Mouse (Mus musculus) urinary bladder, postnatal 10 days (tissue): Measurements from ENCODE around the gene Nfe2l1.
A peak's percentile ranks its signal among the peaks of the same experiment; 100 is the strongest.
"Not testable (repeated sequence)": the region's sequence is repeated elsewhere in the genome, so short reads cannot be mapped to it uniquely, and the experiment has no call there.

Source experiments
- DNase-seq: peaks from one replicate; pipeline ENCODE4 v3.0.0; 2022; ENCODE audit warnings: low spot score

Nfe2l1 gene

DNA sequence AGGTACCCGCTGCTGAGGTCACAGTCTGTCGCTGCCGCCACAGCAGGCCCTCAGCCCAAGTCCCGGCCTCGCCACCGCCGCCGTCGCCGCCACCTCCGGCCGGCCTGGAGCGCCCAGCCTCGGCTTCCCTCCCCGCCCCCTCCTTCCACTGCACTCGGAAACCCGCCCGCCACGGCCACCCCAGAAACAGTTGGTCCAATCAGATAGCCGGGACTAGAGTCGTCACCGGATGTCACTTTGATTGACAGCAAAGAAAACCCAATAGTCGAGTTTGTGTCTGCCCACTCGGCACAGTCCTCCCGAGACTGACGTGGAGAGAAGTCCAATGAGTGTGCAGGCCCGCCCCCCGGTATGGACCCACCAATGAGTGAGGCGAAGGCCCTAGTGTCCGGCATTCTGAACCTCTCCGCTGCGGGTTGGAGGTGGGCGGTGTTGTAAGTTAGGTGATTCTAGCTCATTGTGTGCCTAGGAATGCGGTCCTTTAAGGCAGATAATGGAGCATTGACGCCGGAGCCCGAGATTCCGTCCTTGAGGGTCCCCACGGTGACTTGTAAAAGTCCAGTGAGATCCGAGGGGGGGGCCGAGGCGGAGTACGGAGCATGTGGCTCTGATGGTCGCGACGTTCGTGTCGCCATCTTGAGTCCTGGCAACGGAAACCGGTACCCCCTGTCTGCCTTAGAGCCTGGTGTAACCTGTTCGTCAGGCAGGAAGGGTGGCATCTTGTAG lies at the start of gene Nfe2l1:
TSS of gene Nfe2l1 (minus strand) at position 156 of the 726 bp plus-strand sequence.
- DNase-seq: peak; percentile 88

DNA sequence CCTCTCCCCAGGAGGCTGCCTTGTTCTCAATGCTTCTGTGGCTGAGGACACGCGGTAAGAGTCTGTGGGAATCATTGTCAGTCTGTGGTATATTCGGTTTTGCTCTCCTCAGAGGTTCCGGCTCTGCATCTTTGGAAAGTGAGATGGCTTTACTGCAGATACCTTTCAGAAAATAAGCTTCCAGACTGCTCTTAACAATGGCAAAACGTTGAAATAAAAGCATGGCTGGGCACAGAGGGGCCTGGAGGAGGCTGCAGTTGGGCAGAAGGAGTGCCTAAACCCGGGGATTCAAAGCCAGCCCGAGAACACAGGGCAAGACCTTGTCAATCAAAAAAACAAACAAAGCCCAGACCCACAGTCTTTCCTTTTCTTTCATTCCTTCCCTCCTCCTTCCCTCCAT lies 49.6 kb upstream of the Nfe2l1 start:
- no peak for DNase-seq

DNA sequence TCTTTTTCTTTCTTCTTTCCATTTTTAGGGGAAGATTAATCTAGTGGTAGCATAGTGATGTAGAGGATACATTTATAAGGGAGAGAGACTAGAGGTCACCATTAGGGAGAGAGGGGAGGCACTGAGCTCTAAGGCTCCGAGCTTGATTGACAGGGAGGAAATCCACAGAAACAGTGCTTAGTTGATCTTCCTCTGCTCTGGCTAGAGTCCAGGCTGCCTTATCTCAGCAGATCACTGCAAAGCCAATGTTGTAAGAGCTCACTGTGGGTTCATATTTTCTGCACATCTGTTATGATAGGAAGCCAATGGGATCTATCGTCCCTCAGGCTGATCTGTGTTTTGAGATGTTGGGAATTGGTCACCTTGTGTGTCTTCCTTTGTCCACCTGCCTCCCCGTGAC lies 48.9 kb upstream of the Nfe2l1 start:
- no peak for DNase-seq

DNA sequence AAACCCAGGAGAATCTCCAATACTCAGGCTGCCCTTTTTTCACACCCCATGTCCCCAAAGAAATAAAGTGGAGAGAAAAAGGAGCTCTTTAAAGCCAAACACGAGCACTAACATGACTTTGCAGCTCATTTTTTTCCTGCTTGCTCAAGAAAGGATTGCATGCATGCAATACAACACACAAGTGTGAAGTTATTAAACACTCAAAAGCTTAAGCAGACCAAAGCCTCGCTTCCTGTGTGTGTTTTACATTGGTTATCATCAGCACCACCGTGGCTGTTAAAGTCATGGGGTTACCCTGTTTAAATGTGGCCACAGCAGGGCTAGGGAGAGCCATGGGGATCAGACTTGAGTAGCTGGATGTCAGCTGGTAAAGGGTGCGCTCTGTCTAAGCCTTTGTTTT lies 47.3 kb upstream of the Nfe2l1 start:
- no peak for DNase-seq

DNA sequence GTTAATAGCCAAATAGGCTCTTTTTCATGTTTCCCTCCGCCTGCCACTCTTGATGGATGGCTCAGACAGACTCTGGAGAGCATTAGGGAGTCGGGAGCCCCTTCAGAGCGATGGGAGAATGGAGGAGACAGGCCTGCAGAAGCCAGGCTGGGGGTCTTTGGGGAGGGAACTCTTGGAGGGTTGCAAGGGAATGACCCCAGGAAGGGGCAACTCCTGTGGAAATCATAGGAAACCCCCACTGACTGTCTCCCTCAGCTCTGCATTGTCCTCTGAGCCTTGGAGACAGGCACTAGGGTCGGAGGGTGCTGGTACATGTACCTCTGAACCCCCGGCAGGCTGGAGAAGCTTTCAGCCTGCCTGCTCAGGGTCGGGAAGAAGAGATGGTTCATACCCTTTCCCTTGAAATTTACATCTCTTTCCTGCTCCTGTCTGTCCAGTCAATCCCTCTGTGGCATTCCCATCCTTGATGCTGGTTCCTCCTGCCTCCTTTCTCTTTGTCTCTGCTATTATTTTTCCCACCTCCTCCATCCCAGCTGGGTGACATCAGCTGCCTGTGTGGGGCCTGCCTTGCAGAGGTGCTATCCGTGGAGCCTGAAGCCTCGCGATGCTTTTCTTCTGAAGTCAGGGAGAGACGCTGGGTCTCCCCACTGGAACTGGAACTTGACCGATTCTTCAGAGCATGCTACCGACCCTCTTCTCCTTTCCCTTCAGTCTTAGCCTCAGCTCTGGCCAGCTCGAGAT lies 46.7 kb upstream of the Nfe2l1 start:
- DNase-seq: no peak

DNA sequence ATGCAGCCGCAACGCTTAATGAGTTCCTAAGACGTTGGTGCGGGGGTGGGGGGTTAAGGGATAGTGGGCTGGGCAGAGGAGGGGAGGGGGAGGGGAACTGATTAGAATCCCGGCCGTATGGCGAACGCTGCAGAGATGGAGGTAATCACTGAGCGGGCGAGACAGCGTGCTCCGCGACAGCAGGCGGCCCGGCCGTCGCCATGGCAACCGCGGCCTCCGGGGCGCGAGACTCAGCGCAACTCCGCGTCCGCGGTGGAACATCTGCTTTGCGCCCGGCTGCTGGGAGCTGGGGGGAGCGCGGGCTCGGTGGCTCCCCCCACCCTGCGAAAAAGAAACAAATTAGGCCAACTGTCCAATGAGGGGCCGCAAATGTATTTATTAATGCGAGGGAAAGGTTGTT lies 46.0 kb upstream of the Nfe2l1 start:
- DNase-seq: no peak

DNA sequence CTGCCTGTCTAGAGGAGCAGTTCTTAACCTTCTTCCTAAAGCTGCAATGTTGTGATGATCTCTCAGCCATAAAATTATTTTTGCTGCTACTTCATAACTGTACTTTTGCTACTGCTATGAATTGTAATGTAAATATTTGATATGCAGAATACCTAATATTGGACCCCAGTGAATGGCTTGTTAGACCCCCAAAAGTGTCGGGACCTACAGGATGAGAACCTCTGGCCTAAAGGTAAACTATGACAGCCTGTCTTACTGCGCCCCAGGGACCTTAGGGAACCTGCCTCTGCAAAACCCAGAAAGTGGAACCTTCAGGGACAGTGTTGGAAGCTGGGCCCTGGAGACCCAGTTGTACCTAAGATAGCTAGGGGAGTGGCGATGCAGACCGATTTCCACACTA lies 45.5 kb upstream of the Nfe2l1 start:
- no peak for DNase-seq

DNA sequence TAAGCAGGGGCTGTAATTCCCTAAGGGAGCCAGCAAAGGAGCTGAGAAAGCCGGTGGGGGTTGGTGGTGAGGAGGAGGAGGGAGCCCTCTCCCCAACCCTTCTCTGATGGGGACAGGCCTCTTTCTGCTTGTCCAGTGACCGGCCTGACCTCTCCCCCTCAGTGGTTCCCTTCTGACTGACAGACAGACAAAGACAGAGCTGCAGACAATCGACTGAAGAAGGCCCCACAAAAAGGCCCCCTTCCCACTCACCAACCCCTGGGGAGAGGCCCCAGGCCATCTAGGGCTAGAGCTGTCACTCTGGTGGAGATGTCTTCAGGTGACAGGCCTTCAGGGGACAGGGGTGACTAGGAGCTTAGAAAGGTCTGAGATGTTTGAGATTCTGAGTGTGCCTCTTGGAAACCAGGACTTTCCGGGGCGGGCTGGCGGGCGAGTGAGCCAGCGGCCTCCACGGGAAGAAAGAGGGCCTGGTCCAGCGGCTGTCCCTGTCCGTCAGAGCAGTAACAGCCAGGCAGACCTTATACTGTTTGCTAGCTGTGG lies 43.9 kb upstream of the Nfe2l1 start:
- DNase-seq: no peak

DNA sequence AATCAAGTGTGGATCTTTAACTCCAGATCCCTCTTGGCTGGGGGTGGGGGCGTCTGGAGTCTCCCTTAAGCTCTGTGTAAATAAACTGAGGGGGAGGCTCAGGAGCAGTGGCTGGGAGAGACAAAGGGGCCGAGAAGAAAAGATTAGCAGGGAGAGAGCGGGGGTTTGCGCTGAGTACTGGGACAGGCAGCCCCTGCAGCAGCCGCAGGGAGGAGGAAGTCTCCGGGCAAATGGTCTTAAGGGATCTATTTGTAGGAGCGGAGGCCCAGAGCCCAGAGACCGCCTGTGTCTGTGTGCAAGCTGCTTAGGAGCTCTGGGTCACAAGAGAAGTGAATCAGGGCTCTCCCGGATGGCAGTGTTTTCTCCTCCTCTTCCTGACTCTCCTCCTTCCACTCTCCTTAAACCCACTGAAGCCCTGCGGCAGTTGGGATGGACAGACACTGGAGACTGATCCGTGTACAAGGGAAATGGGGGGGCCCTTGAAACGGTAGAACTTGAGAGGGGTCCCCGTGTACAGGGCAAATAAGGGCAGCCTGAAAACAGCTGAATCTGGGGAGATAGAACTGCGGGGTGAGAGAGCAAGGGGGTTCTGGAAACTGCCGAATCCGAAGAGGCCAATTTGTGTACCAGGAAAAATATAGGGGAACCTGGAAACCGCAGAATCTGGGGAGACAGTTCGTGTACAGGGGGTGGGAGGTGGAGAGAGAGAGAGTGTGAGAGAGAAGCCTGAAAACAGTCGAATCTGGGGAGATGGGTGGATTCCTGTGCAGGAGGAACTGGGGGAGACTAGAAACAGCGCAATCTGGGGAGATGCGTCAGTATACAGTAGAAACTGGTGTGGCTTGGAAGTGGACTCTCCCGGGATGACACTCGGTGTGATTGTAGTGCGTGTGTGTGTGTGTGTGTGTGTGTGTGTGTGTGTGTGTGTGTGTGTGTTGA lies 42.9 kb upstream of the Nfe2l1 start:
- no peak for DNase-seq

DNA sequence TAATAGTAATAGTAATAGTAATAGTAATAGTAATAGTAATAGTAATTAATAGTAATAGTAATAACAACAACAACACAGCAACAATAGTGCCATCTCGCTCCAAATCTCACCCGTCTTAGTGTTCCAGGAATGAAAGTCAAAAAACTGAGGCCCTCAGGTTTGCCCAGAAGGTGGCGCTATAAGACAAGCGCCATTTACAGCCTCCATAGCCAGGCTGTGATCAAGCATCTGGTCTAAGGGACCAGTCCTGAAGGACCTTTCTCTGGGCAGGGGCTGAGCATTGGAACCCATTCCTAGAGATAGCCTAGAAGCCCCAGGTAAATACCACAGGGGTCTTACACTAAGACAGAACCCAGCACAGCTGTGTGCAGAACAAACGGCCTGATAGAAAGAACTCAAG lies 37.4 kb upstream of the Nfe2l1 start:
- DNase-seq: no peak

DNA sequence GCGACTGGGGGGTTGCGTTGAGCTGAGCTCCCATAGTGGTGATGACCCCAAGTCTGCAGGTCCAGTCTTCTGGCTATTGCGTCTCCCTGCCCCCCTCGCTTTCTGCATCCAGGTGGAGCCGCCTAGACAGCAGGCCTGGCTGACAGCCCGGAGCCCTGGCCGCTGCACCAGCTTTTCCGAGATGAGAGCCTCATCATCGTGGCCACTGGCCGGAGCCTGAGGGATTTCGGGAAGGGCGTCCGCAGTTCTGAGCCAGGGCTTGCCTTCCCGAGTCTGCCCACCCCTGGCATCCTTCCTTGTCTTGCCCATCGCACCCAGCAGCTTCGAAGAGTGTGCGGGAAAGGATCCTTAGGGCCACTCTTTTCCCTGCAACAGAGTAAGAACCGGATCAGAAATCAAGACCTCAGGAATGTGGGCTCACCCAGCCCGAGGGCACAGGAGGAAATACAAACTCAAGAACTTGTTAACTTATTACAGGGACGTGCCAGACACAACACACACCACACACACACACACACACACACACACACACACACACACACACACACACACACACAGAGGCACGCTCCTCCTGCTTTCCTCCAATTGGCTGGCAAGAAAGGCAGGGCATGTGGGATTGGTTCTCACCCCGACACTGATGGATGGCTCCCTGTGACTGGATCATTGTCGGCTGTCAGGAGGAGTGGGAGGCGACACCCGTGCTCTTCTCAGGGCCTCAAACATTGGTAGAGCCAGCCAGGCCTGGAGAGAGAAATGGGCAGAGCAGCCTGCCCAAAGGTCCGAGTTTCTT lies 33.6 kb upstream of the Nfe2l1 start:
- no peak for DNase-seq

DNA sequence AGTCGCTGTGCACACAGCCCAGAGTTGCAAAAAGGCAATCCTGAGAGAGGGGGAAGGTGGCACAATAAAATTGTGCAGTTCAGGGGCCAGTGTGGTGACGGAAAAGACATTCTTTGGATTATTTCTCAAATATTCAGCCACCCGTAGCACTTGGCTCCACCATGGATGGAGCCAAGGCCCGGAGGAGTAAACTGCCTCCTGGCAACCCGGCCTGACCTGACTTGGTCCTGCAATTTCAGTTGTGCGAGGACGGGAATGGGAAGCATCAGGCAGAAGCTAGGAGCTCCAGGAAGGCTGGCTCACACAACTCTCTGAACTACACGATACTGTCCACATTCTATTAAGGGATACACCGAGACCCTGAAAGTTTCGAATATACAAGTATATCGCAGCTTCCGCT lies 32.8 kb upstream of the Nfe2l1 start:
- no peak for DNase-seq

DNA sequence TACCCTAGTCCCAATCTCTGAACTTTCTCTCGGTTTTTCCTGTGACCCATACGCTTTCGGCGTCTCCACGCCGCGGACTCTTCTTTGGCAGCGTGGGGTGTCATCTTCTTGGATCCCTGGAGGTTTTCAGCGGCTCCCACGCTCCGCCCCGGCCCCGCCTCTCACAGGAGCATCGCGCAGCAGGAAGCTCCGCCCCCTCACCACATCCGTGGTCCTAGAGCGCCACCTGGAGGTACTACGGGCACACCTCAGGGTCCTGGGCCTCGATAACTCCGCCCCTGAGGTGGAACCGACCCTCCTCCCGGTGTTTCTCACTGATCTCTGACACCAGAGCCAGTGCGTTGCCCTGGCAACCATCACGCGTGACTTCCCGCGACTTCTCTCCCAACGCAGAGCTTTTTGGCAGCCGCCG lies 32.1 kb upstream of the Nfe2l1 start:
- peak; percentile 86 for DNase-seq

DNA sequence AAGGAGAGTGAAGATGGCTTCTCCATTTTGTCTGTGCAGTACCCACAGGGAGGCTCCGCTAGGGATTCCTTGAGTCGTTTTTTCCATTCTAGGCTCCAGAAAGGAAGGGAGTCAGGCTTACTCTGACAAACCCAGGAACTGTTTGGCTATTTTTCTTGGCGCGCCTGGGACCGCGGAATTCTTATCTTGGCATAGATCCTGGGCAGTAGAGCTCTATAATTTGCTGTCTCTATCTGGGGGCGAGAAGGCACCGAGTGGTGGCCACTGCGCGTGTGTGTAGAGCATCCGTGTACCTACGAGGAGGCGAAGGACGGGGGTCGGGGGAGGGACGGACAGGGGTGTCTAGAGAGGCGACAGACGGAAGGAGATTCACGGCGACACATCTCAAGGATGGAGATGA lies 31.7 kb upstream of the Nfe2l1 start:
- DNase-seq: no peak

DNA sequence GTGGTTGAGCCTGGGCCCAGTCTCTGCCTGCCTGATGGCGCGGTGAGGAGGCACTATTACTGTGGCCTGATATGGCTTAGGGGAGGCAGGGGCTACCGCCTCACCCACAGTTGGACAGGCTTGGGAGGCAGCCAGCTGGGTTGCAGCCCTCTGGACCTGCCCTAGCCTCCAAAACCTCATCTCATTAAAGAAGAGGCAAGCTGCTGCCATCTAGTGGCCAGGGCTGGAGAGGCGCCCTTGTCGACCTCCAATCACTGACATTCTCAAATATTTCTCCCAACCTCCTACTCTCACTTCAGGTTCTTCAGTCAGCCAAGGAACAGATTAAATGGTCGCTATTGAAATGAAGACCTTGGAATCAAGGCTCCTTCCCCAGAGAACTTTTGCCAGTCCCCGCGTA lies 30.8 kb upstream of the Nfe2l1 start:
- peak; percentile 48 for DNase-seq

DNA sequence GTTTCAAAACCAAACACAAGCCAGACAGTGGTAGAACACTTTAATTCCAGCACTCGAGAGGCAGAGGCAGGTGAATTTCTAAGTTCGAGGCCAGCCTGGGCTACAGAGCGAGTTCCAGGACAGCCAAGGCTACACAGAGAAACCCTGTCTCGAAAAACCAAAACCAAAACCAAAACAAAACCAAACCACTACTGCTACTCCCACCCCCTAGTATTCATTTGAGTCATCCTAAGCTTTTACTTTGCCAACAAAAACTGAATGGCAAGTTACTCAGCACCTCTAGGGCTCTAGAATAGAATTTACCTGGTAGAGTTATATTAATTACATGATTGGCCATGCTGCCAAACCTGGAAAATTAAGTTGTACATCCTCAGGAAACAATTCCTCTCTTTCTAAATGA lies 29.9 kb upstream of the Nfe2l1 start:
- DNase-seq: no peak

DNA sequence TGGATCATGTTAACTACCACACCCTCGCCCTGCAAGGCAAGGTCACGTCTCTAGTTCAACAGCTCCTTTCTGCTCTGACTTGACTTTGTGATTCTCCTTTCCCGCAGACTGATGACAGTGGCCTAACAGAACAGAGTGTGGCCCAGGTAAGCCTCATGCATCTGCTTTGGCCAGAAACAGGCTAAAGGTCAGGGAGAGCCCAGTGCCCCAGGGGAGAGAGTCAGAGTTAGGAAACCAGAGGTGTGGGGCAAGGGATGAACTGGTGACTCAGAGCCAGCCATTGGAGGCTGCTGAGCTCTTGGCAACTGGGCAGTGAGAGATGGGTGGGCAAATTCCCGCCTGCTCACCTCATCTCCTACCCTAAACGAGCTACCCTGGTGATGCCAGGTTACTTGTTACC lies 27.7 kb upstream of the Nfe2l1 start:
- no peak for DNase-seq

DNA sequence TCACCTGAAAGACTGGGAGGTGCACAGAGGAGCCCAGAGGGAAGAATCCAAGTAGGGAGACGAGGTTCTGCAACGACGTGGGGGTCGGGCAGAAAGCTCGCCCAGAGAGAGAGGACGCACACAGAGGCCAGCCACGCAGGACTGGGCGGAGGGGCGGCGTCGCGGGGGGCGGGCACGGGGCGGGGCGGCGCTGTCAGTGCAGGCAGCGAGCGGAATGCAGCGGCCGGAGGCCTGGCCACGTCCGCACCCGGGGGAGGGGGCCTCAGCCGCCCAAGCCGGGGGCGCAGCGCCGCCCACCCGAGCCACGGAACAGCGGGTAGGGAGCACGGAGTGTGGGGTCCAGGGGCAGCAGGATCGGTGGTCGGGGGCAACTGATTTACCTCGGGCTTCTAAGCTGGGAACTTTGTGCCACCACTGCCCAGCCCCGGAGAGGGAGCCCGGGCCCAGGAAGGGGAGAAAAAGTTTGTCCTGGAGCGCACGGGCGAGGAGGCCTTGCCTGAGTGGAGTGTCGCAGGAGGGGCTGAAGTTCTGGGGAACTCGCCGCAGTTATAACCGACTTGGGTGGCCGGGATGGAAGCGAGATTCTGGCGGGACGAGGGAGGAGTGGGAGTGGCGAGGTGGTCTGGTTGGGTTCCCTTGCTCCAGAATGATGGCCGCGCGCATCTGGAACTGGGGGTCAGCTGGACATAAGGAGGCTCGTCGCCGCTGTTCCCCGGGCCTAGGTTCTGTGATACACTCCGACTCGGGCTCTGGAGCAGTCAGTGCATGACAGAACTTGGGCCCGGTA lies 20.1 kb upstream of the Nfe2l1 start, which contains the start of gene Copz2:
TSS of gene Copz2 (plus strand) at position 190 of the 787 bp plus-strand sequence.
- DNase-seq: no peak

DNA sequence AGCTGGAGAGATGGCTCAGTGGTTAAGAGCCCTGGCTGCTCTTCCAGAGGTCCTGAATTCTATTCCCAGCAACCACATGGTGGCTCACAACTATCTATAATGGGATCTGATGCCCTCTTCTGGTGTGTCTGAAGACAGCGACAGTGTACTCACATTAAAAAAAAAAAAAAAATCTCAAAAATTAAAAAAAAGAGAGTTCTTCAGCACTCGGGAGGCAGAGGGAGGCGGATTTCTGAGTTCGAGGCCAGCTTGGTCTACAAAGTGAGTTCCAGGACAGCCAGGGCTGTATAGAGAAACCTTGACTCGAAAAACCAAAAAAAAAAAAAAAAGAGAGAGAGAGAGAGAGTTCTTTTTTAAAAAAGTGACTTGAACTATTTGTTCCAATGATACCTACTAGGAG lies 19.4 kb upstream of the Nfe2l1 start:
- not testable (repeated sequence) for DNase-seq

DNA sequence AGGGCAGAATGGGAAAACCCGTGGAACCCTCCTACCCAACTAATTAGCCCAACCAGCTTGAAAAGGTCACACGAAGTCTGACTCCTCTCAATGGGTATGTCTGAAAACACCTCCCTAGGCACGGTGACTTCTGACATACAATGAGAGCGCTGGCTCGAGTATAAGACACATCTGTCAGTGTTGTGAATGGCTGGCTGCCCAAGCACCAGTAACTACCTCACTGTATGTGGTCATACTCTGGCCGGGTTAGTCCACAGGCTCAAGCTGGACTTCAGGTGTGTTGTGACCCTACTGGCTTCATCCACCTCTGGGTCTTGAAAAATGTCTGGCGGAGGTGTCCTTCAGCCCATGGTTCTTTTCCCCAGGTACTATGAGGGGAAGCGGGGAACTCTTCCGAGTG lies 18.9 kb upstream of the Nfe2l1 start:
- DNase-seq: no peak

DNA sequence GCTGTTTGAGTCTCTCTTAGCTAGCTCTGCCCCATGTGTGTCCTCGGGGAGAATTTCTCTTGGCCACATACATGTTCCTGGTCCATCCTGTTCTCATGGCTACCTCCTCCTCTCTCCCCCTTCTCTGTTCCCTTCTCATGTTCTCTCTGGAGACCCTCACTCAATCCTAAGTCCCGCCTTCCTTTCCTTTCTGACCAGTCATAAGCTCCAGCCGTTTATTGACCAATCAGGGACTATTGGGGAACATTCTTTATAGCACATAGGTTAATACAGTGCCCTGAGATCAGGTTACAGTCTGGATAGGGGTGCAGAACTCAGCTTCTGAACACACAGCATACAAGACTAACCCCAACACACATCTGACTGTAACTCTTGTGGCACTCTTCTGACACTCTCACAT lies 17.5 kb upstream of the Nfe2l1 start:
- no peak for DNase-seq
